Mouse (Mus musculus): ENCODE measurements around the gene B230104I21Rik. TPM values are rescaled to one million over a fixed set of nuclear protein-coding genes. Genes with fewer than 3 reads are reported as not detected.

The B230104I21Rik gene
- polyA plus RNA-seq, 1 experiment from 2014 or later = not detected

DNA sequence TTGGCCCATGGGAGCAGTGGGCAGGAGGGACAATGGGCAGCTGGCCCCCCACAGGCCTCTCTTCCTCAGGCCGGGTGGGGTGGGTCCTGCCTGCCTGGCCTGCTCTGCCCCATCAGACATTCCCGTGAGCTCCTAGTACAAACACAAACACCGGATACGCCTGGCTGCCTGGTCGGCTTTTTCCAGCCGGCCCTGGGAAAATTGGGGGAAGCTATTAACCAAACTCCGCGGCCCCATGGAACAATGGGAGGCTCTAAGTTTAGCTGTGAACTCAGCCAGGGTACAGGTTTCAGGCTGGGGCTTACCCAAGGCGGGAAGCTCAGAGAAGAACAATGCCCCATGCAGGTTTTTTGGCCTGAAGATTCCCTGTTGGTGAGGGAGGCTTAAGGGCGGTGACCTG is 723 bp downstream of the B230104I21Rik start:
- no peak overlapping the region for H3K4me3 ChIP-seq (ENCODE audit: low read depth, low read length)
- ATAC-seq (no peak), DNase-seq (no peak)
- H3K36me3 ChIP-seq (replicated peaks; ENCODE audit: insufficient read depth, low read length) = no peaks in the 10 kb centered on the region
- 55% methylated on average over 10 of the region's 10 CpGs for WGBS (ENCODE audit: insufficient replicate concordance)
- H3K27ac ChIP-seq (ENCODE audit: low read depth) = no peak overlapping the region
- H3K9ac ChIP-seq (replicated peaks) = no peak overlapping the region
- H3K27me3 ChIP-seq (ENCODE audit: insufficient read depth, low read length) = no peaks in the 10 kb centered on the region
- H3K4me1 ChIP-seq (ENCODE audit: insufficient read depth) = no peaks in the 10 kb centered on the region
- no peak overlapping the region for H3K4me2 ChIP-seq (ENCODE audit: low read depth, low read length)
- TF ChIP-seq CTCF (IDR thresholded peaks at IDR 0.05; ENCODE audit: low read depth) (no peak), EP300 (IDR thresholded peaks at IDR 0.05; ENCODE audit: low read depth) (no peak)
- no peaks in the 10 kb centered on the region for H3K9me3 ChIP-seq (ENCODE audit: low read length)

DNA sequence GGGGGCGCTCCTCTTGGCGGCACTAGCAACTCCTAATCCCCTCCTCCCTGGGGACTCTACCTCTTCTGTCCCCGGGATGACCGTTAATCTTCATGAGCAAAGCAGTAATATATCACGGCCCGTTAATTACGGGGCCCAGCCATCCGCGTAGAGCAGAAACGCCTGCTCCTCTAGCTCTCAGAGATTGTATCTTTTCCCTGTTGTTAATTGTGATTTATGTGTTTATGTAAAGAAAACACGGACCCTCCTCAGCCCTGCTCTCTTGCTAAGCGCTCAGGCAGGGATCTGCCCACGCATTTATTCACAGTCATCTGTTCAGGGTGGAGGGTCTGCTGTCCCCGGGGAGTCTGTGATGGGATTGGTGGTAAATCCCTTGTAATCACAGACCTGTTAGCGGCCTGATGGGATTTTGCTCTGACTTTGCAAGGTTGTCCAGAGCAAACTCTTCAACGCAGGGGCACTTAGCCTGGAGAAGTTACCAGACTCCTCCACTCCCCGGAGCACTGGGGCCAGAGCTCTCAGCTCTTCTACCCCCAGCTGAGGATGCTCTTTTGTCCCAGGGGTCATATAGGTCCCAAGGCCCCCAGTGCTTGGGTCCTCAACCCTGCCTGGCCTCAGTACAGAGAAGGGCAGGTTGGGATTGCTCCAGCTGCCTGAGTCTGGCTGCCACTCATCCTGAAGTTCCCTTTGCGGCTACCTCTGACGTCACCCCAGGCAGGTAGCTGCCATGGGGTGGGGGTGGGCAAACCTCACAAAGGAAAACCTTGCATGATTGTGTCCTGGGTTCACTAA is 11.0 kb downstream of the B230104I21Rik start:
- H3K4me3 ChIP-seq (ENCODE audit: low read depth, low read length) = no peak overlapping the region
- H3K9ac ChIP-seq (replicated peaks) = no peak overlapping the region
- no peaks in the 10 kb centered on the region for H3K27me3 ChIP-seq (ENCODE audit: insufficient read depth, low read length)
- H3K9me3 ChIP-seq (ENCODE audit: low read length) = no peaks in the 10 kb centered on the region
- WGBS (ENCODE audit: insufficient replicate concordance) = 65% methylated on average over 19 of the region's 19 CpGs
- TF ChIP-seq EP300 (IDR thresholded peaks at IDR 0.05; ENCODE audit: low read depth) (no peak), CTCF (IDR thresholded peaks at IDR 0.05; ENCODE audit: low read depth) (no peak)
- ATAC-seq = no peak
- no peaks in the 10 kb centered on the region for H3K4me1 ChIP-seq (ENCODE audit: insufficient read depth)
- no peak overlapping the region for H3K4me2 ChIP-seq (ENCODE audit: low read depth, low read length)
- H3K36me3 ChIP-seq (replicated peaks; ENCODE audit: insufficient read depth, low read length) = no peaks in the 10 kb centered on the region
- DNase-seq = no peak
- no peak overlapping the region for H3K27ac ChIP-seq (ENCODE audit: low read depth)

GRCm38 (mm10) chr4:154348197-154348786 is 12.4 kb downstream of the B230104I21Rik start:
- Histone ChIP-seq H3K4me2 (ENCODE audit: low read depth, low read length) (no peak overlapping the region), H3K4me1 (ENCODE audit: insufficient read depth) (no peaks in the 10 kb centered on the region), H3K27me3 (ENCODE audit: insufficient read depth, low read length) (no peaks in the 10 kb centered on the region), H3K9me3 (ENCODE audit: low read length) (no peaks in the 10 kb centered on the region), H3K27ac (ENCODE audit: low read depth) (no peak overlapping the region), H3K4me3 (ENCODE audit: low read depth, low read length) (no peak overlapping the region), H3K36me3 (replicated peaks; ENCODE audit: insufficient read depth, low read length) (no peaks in the 10 kb centered on the region), H3K9ac (replicated peaks) (no peak overlapping the region)
- TF ChIP-seq CTCF (IDR thresholded peaks at IDR 0.05; ENCODE audit: low read depth) = no peak
- no peak for TF ChIP-seq EP300 (IDR thresholded peaks at IDR 0.05; ENCODE audit: low read depth)
- DNase-seq = no peak
- no peak for ATAC-seq
- 58% methylated on average over 11 of the region's 11 CpGs for WGBS (ENCODE audit: insufficient replicate concordance)

DNA sequence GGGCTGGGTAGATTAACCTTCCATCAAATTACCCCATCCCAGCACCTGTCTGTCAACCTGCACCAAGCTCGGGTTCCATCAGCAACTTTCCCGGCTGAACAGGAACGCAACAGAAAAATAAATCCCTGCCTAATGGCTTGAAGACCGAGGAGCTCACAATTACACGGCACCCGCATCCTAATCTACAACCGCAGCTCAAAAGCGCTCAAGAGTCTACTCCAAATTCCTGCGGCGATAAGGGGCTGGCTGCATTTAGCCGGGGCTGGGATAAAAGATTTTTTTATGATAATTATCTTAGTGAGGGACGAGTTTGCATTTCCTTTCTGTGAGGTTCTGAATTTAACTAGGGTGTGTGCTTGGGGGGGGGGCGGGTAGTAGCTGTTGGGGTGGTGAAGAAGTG is 16.3 kb downstream of the B230104I21Rik start:
- Histone ChIP-seq H3K4me2 (ENCODE audit: low read depth, low read length) (no peak overlapping the region), H3K4me1 (ENCODE audit: insufficient read depth) (no peaks in the 10 kb centered on the region), H3K27ac (ENCODE audit: low read depth) (no peak overlapping the region), H3K9me3 (ENCODE audit: low read length) (no peaks in the 10 kb centered on the region), H3K27me3 (ENCODE audit: insufficient read depth, low read length) (no peaks in the 10 kb centered on the region), H3K4me3 (ENCODE audit: low read depth, low read length) (no peak overlapping the region), H3K9ac (replicated peaks) (no peak overlapping the region), H3K36me3 (replicated peaks; ENCODE audit: insufficient read depth, low read length) (no peaks in the 10 kb centered on the region)
- ATAC-seq (no peak), DNase-seq (no peak)
- 72% methylated on average over 13 of the region's 13 CpGs for WGBS (ENCODE audit: insufficient replicate concordance)
- no peak for TF ChIP-seq EP300 (IDR thresholded peaks at IDR 0.05; ENCODE audit: low read depth)
- TF ChIP-seq CTCF (IDR thresholded peaks at IDR 0.05; ENCODE audit: low read depth) = no peak

DNA sequence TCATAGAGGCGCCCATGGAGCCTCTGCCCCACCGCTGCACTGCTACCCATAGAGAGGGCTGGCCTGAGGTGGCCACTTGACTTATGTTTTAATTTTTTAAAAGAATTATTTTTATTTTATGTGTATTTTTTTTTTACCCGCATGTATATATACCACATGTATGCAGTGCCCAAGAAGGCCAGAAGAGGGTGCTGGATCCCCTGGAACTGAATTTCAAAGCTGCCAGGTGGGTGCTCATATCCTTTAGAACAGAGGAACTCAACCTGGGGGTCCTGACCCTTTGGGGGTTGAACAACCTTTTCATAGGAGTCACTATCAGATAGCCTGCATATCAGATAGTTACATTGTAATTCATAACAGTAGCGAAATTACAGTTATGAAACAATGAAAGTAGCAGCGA is 19.5 kb downstream of the B230104I21Rik start:
- Histone ChIP-seq H3K4me3 (ENCODE audit: low read depth, low read length) (no peak overlapping the region), H3K27ac (ENCODE audit: low read depth) (no peak overlapping the region), H3K9ac (replicated peaks) (no peak overlapping the region), H3K27me3 (ENCODE audit: insufficient read depth, low read length) (no peaks in the 10 kb centered on the region), H3K4me2 (ENCODE audit: low read depth, low read length) (no peak overlapping the region), H3K4me1 (ENCODE audit: insufficient read depth) (no peaks in the 10 kb centered on the region), H3K36me3 (replicated peaks; ENCODE audit: insufficient read depth, low read length) (no peaks in the 10 kb centered on the region), H3K9me3 (ENCODE audit: low read length) (no peaks in the 10 kb centered on the region)
- 91% methylated on average over 5 of the region's 5 CpGs for WGBS (ENCODE audit: insufficient replicate concordance)
- TF ChIP-seq EP300 (IDR thresholded peaks at IDR 0.05; ENCODE audit: low read depth) (no peak), CTCF (IDR thresholded peaks at IDR 0.05; ENCODE audit: low read depth) (no peak)
- DNase-seq (no peak), ATAC-seq (no peak)

- no peaks in the 10 kb centered on the region for H3K4me1 ChIP-seq (ENCODE audit: insufficient read depth)
- TF ChIP-seq EP300 (IDR thresholded peaks at IDR 0.05; ENCODE audit: low read depth) (no peak), CTCF (IDR thresholded peaks at IDR 0.05; ENCODE audit: low read depth) (no peak)
- 67% methylated on average over 5 of the region's 5 CpGs for WGBS (ENCODE audit: insufficient replicate concordance)
- DNase-seq = no peak
- no peak for ATAC-seq
- H3K4me3 ChIP-seq (ENCODE audit: low read depth, low read length) = no peak overlapping the region
- H3K9me3 ChIP-seq (ENCODE audit: low read length) = no peaks in the 10 kb centered on the region
- H3K27me3 ChIP-seq (ENCODE audit: insufficient read depth, low read length) = no peaks in the 10 kb centered on the region
- H3K9ac ChIP-seq (replicated peaks) = no peak overlapping the region
- no peak overlapping the region for H3K27ac ChIP-seq (ENCODE audit: low read depth)
- H3K36me3 ChIP-seq (replicated peaks; ENCODE audit: insufficient read depth, low read length) = no peaks in the 10 kb centered on the region
- H3K4me2 ChIP-seq (ENCODE audit: low read depth, low read length) = no peak overlapping the region
These were observed 22.4 kb downstream of the B230104I21Rik start for GRCm38 (mm10) chr4:154358370-154358769.
